Mouse (Mus musculus) bone marrow, adult 2 months (tissue): Measurements from ENCODE around the gene Fcho2.

Experiments
- CTCF ChIP-seq: fragments of 200-500 bp; IDR thresholded peaks from 2 replicates; pipeline ENCODE4 v1.5.1; 2011; ENCODE audit warnings: low read length, control low read depth; ENCODE audit not compliant: control insufficient read depth, insufficient read depth
- POLR2A ChIP-seq: fragments of 200-500 bp; IDR thresholded peaks from 2 replicates; pipeline ENCODE4 v1.6.1; 2011; ENCODE audit warnings: low read depth, mild to moderate bottlenecking, control low read depth, low read length, borderline replicate concordance; ENCODE audit not compliant: control insufficient read depth

DNA sequence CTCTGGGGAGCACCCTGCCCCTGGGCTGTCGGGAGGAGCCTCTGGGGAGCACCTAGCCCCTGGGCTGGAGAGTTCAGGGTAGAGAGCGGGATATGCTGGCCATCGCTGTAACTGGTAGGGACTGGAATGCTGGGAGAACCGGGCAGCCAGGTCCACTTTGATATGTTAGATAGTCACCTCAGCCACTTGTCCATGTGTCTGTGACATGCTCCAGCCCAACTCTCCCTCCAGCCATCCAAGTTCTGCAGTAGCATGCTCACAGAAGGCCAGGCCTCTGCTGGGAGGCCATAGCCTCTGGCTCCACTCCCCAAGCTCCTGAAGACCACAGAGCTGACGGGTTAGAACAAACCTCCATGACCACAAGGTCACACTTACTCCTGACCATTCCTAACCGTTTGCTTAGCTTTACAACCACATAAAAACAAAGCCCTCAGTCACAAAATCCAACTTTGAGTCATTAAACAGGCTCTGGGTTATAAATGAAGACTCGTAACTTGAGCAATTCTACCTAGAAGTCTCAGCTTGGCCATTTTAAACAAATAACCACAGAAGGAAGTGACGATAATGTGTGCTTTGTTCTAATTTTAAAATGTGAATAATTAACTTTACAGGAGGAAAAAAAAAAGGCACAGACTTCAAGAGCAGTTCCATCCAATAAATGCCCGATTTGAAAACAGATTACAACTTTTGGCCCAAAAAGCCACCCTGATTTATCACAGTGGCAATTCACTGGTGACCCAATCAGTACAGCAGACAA lies 130.9 kb downstream of the Fcho2 start:
- TF ChIP-seq CTCF (no peak), POLR2A (no peak)
